Mouse (Mus musculus) midbrain, embryonic 12.5 days (tissue): Measurements from ENCODE around the gene Ahcy. TPM values are rescaled to one million over a fixed set of nuclear protein-coding genes. Genes with fewer than 3 reads are reported as not detected.
A peak's percentile ranks its signal among the peaks of the same experiment; 100 is the strongest.
"Not testable (repeated sequence)": the region's sequence is repeated elsewhere in the genome, so short reads cannot be mapped to it uniquely, and the experiment has no call there.

Experiments
- ATAC-seq: fragments of 200-750 bp; cut with Nextera tagmentation; 2 replicates; pipeline ENCODE4 v1.8.0; 2017; ENCODE audit warnings: low read depth, moderate TSS enrichment, moderate library complexity; ENCODE audit not compliant: low FRiP score
- H3K27ac ChIP-seq: fragments of 300-500 bp; sonication (generic); replicated peaks from 2 replicates; pipeline ENCODE4 v1.5.1; 2016; ENCODE audit warnings: mild to moderate bottlenecking
- H3K27me3 ChIP-seq: fragments of 300-500 bp; sonication (generic); 2 replicates; pipeline ENCODE4 v1.6.1; 2016; ENCODE audit warnings: mild to moderate bottlenecking
- H3K36me3 ChIP-seq: fragments of 300-500 bp; sonication (generic); 2 replicates; pipeline ENCODE4 v1.6.1; 2016
- H3K4me1 ChIP-seq: fragments of 300-500 bp; sonication (generic); 2 replicates; pipeline ENCODE4 v1.6.1; 2016
- H3K4me2 ChIP-seq: fragments of 300-500 bp; sonication (generic); replicated peaks from 2 replicates; pipeline ENCODE4 v1.6.1; 2016; ENCODE audit warnings: mild to moderate bottlenecking, moderate library complexity
- H3K4me3 ChIP-seq: fragments of 300-500 bp; sonication (generic); 2 replicates; pipeline ENCODE4 v1.5.1; 2016; ENCODE audit warnings: mild to moderate bottlenecking
- H3K9ac ChIP-seq: fragments of 300-500 bp; sonication (generic); replicated peaks from 2 replicates; pipeline ENCODE4 v1.6.1; 2016; ENCODE audit warnings: mild to moderate bottlenecking, moderate library complexity
- H3K9me3 ChIP-seq: fragments of 300-500 bp; sonication (generic); 2 replicates; pipeline ENCODE4 v1.6.1; 2016; ENCODE audit warnings: mild to moderate bottlenecking
- WGBS: fragments of 180-500 bp; shearing (Covaris S2); methylation state at CpG from one replicate; pipeline ENCODE4 v1.1.7; 2016; 5-methylcytosine and 5-hydroxymethylcytosine counted together
- polyA plus RNA-seq: library from polyadenylated mRNA; unstranded; fragments of >200 nt; fragmentation: Nextera tagmentation; extraction: Ambion mirVana; gene quantifications from 2 replicates; pipeline ENCODE4 v1.2.1, GENCODE M21; 2016

The Ahcy gene
- polyA plus RNA-seq: 60.1 and 63.4 TPM in 2 replicates

DNA sequence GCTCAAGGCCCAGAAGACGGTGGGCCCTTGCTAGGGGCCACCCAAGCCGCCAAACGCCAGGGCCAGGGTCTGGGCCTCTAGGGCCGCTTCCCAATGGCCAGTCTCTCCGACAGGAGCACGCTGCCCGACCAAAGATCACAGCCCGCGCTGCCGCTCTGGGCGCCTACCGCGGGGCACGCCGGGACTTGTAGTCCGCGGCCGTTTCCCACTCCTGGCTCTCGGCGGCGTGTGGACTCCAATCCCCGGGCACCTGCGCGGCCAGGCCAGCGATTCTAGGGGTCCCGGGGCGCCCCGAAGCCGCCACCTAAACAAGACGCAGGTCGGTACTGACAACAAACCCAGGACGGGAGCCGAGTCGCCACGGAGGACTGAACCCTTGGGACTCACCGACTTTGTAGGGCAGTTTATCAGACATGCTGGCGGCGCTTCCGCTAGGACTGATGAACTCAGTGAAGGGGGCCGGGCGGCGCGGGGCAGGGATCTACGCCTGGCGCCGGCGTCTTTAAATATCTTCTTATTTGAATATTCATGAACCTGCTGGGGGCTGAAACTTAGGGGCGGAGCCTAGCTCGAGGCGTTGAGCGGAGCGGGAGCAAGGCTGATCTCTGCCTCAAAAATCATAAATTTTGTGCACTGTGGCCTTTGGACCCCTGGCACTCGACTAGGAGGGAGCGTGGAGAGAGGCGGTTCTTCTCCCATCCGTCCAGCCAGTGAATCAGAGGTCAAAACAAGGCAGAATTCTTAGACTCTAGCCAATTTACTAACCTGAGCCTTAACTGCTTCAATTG, at the start of gene Ahcy:
TSS of gene Ahcy (minus strand) at position 520 of the 788 bp plus-strand sequence.
- Histone ChIP-seq H3K27me3 (no peaks in the 10 kb centered on the region; the same call in none of the 2 replicates), H3K9ac (peak within 1 kb of the TSS; percentile 76), H3K27ac (peak within 1 kb of the TSS; percentile 80), H3K36me3 (no peaks in the 10 kb centered on the region), H3K9me3 (no peaks in the 10 kb centered on the region), H3K4me1 (peaks cover 23% of the 10 kb centered on the region), H3K4me3 (peak within 1 kb of the TSS; percentile 70), H3K4me2 (peak within 1 kb of the TSS; percentile 69)
- under 1% methylated on average over 56 of the region's 56 CpGs for WGBS
- ATAC-seq: peak; percentile 96

DNA sequence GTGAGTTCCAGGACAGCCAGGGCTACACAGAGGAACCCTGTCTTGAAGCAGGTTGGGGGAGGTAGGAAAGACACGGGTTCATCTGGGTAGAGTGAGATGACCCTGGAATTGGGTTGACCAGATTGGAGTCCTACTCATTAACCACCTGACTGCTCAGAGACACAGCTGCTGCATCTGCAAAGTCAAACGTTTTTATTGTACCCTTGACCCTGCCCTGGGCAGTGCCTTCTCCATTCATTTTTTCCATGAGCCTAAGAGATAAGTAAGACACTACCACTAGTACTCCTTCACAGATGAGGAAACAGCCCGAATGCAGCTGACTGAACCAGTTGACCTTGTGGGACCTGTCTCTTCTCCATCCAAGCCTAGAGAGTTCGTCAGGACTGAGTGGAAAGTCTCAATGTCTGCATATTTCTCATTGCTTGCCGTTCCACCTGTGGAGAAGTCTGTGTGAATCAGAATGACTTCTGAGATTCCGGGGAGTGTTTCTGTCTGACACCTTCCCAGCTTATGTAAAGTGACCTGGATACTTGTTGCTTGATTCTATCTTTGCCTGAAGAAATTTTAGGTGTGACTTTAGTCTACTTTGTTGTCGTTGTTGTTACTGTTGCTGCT, 41.0 kb upstream of the Ahcy start:
- Histone ChIP-seq H3K9me3 (peaks cover 4% of the 10 kb centered on the region; the same call in 1 of the 2 replicates), H3K27me3 (no peaks in the 10 kb centered on the region), H3K27ac (no peak overlapping the region), H3K36me3 (no peaks in the 10 kb centered on the region), H3K9ac (no peak overlapping the region), H3K4me2 (no peak overlapping the region), H3K4me3 (no peak overlapping the region), H3K4me1 (no peaks in the 10 kb centered on the region)
- no peak for ATAC-seq
- 72% methylated on average over 7 of the region's 7 CpGs for WGBS

DNA sequence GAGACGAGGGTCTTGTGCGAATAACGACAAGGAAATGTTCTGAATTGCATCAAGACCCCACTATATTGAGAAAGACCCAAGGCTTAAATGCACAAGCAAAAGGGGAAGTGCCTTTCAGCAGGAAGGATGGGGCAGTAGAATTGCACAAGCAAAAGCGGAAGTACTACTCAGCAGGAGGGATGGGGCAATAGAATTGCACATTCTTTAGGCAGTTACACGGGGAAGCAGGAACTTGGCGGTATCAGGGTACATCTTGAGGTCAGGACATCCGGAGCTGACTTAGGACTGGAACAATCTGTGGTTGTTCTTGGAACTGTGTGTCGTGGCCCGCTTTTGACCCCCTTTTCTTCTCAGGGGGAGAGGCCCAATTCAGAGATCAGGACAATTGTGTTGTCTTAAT, 33.0 kb upstream of the Ahcy start:
- H3K4me3 ChIP-seq, ATAC-seq: not testable (repeated sequence)
- 84% methylated on average over 9 of the region's 9 CpGs for WGBS

DNA sequence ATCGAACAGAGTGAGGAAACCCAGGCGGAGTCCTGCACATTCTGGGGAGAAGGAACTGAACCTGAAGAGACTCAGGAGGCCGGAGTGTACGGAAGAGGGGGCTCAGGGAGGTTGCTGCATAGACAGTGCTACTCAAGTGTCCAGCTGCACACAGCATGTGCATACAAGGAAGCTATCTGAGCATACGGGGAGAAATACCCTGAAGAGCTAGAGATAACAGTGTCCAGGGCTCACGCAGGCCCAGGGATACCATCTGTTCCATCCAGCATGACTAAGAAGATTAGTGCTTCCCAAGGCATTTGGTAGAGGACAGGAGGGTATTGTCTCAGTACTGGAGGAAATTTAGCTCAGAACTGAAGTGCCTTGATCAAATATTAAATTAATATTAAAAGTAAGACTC, 29.3 kb upstream of the Ahcy start:
- Histone ChIP-seq H3K36me3 (no peaks in the 10 kb centered on the region), H3K4me1 (no peaks in the 10 kb centered on the region; the same call in 1 of the 2 replicates), H3K4me2 (no peak overlapping the region), H3K27ac (peak overlapping the region; percentile 56; the same call in 1 of the 2 replicates), H3K9me3 (no peaks in the 10 kb centered on the region), H3K9ac (no peak overlapping the region), H3K27me3 (no peaks in the 10 kb centered on the region), H3K4me3 (no peak overlapping the region)
- ATAC-seq: peak; percentile 77
- WGBS: 47% methylated on average over 6 of the region's 6 CpGs

More for the DNA sequence above, 33.0 kb upstream of the Ahcy start:
- H3K9me3 ChIP-seq, H3K36me3 ChIP-seq, H3K9ac ChIP-seq, H3K27me3 ChIP-seq, H3K4me1 ChIP-seq, H3K4me2 ChIP-seq, H3K27ac ChIP-seq: not testable (repeated sequence)

DNA sequence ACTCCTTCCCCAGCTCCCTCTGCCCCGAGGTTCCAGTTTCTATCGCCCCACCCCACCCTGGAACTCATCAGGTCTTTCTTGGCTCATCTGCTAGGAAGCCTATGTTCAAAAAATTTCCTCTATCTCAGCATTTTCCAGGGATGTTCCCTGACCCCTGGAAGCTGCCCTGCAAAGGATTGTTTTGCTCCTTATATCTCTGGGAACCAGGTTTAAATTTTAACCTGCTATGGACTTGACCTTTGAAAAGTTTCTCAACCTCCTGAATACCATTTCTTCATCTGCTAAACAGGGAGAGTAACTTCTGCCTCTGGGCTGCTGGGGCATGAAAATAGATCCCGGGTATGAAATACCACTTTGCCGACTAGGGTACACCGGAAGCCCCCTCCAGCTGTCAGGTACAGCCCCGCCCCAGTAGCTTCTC, 27.5 kb upstream of the Ahcy start:
- ATAC-seq: no peak
- Histone ChIP-seq H3K9ac (no peak overlapping the region), H3K4me3 (no peak overlapping the region), H3K4me2 (no peak overlapping the region), H3K9me3 (no peaks in the 10 kb centered on the region), H3K27me3 (no peaks in the 10 kb centered on the region), H3K27ac (no peak overlapping the region), H3K36me3 (no peaks in the 10 kb centered on the region), H3K4me1 (no peaks in the 10 kb centered on the region; the same call in 1 of the 2 replicates)
- WGBS: 67% methylated on average over 6 of the region's 6 CpGs

DNA sequence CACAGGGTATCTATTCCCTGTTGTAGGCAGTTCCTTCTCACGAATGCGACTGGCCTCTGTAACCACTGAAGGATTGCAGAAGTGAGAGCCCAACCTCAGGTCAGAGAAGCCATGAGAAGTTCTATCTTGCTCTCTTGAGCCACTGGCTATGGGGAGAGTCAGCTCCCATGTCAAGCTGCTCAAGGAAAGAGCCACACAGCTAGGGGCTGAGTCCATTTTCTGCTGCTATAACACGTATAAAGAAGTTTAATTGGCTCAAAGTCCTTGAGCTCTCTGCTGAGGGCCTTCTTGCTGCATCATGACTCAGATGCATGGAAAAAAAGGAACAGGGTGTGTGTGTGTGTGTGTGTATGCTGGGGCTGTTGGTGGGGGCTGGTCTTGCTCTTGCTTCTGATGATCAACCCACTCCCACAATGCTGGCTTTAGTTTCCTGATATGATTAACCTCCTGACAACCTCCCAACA, 26.5 kb upstream of the Ahcy start:
- Histone ChIP-seq H3K9ac (no peak overlapping the region), H3K27me3 (no peaks in the 10 kb centered on the region), H3K4me1 (no peaks in the 10 kb centered on the region; the same call in 1 of the 2 replicates), H3K36me3 (no peaks in the 10 kb centered on the region), H3K9me3 (no peaks in the 10 kb centered on the region), H3K4me3 (no peak overlapping the region), H3K27ac (no peak overlapping the region), H3K4me2 (no peak overlapping the region)
- no peak for ATAC-seq
- WGBS: 89% methylated on average over 3 of the region's 3 CpGs

DNA sequence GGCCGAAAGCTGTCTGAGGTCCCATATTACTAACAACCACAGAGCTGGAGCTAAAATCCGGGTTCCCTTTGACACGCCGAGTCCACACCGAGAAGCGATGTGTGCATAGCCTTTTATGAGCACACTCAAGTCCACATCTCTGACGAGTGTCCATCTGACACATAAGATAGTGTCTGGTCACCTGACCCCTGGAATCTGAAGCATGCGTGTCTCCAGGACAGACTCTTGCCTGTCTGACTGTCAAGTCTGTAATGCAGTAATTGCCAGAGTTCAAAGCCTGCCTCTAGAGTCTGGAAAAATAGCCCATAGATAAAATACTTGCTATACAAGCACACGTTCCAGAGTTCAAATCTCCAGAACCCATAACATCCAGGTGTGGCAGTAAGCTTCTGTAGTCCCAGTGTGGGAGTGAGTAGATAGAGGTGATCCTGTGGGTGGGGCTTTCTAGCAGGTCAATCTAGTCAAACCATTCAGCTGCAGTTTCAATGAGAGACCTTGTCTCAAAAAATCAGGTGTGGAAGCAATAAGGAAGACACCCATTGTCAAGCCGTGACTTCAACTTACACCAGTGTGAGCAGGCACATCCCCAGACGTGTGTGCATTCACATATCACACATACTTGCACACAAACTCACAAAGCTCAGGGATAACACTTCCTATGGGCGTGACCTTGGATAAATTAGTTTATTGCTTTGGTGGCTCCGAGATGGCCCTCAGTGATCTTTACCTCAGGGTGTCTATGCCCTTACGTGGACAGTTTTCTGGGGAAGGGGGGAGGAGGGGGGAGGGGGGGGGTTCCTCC, 25.9 kb upstream of the Ahcy start:
- Histone ChIP-seq H3K4me3 (no peak overlapping the region), H3K4me2 (no peak overlapping the region), H3K4me1 (no peaks in the 10 kb centered on the region; the same call in 1 of the 2 replicates), H3K9ac (no peak overlapping the region), H3K27me3 (no peaks in the 10 kb centered on the region), H3K27ac (no peak overlapping the region), H3K9me3 (no peaks in the 10 kb centered on the region), H3K36me3 (no peaks in the 10 kb centered on the region)
- 86% methylated on average over 14 of the region's 14 CpGs for WGBS
- ATAC-seq: no peak

DNA sequence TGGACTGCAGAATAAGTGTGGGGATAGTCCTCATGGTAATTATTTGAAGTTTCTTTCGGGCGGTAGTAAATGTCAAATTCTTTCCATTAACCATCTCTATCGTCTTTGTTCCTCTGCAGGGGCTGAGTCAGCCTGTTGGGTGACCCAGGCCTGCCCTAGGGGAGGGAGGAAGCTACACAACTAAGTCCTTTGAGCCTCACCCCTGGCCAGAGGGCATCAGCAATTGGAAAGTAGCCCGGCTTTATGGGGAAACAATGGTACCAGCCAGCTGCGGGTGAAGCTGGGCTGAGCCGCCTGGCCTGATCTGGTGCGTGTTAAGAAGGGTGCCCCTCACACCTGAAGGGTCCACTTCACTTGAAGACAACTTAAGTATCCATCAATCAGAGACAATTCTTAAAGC, 25.1 kb upstream of the Ahcy start:
- Histone ChIP-seq H3K4me3 (no peak overlapping the region), H3K27me3 (no peaks in the 10 kb centered on the region), H3K4me1 (no peaks in the 10 kb centered on the region; the same call in 1 of the 2 replicates), H3K9me3 (no peaks in the 10 kb centered on the region), H3K27ac (no peak overlapping the region), H3K36me3 (no peaks in the 10 kb centered on the region), H3K4me2 (no peak overlapping the region), H3K9ac (no peak overlapping the region)
- ATAC-seq: no peak
- WGBS: 74% methylated on average over 7 of the region's 7 CpGs

DNA sequence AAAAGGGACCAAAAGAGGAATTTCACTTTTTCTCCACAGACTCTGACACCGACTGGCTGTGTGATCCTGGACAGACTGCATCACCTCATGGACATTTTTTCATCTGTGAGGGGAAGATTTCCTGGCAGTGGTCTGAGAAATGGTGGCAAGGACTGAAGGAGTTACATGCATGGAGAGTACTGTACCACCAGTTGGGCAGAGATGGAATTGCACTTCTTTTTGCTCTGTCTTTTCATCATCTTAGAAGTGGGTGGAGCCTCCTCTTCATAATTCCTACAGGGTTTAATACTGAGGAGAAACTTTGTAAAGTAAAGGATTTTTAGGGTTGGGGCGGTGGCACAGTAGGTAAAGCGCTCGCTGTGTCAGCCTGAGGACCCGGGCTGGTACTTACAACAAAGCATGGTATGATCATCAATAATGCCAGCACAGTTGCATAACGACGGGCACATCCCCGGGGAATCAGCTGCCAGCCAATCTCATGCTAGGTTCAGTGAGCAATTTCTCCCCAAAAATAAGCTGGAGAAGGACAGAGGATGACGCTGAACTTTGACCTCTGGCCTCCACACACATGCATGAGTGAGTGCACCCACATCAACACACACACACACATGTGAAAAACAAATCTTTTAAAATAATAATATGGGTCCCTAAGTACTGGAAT, 24.6 kb upstream of the Ahcy start:
- Histone ChIP-seq H3K36me3 (no peaks in the 10 kb centered on the region), H3K4me1 (no peaks in the 10 kb centered on the region; the same call in 1 of the 2 replicates), H3K4me3 (no peak overlapping the region), H3K9ac (no peak overlapping the region), H3K4me2 (no peak overlapping the region), H3K9me3 (no peaks in the 10 kb centered on the region), H3K27me3 (no peaks in the 10 kb centered on the region), H3K27ac (no peak overlapping the region)
- no peak for ATAC-seq
- WGBS: 87% methylated on average over 9 of the region's 9 CpGs

DNA sequence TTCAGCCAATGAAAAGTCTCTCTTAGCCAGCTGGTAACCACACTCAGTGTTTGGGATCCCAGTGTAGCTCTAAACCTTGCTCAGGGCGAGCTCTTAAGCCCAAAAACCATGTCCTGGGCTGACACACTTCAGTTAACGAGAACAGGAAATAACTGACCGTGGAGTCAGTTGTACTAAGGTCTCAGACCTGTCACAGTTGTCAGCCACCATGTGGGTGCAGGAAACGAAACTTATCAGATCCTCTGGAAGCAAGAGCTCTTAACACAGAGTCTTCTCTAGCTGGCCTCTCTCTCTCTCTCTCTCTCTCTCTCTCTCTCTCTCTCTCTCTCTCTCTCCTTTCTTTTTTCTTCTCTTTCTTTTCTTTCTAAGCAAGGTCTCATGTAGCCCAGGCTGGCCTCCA, 19.1 kb upstream of the Ahcy start:
- 72% methylated on average over 4 of the region's 4 CpGs for WGBS
- Histone ChIP-seq H3K36me3 (no peaks in the 10 kb centered on the region), H3K9ac (no peak overlapping the region)

DNA sequence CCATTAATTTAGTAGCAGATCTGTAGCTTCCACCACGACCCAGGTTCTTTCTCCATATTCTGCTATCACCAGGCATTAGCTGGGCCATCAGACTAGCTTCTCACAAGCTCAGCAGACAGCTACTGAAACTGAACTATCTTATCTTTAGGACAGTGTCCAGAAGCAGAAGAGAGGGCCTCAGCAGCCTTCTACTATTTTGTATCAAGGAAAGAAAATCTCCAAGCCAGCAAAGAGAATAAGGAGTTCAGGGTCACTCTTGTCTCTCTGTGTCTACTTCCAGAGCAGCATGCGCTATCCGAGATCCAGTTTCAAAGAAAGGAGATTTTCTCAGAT, 17.4 kb upstream of the Ahcy start:
- 72% methylated on average over 3 of the region's 3 CpGs for WGBS
- no peak for ATAC-seq

More for the DNA sequence above, 19.1 kb upstream of the Ahcy start:
- H3K27me3 ChIP-seq: no peaks in the 10 kb centered on the region
- no peak overlapping the region for H3K4me2 ChIP-seq
- no peak for ATAC-seq
- no peaks in the 10 kb centered on the region for H3K9me3 ChIP-seq
- H3K4me1 ChIP-seq: no peaks in the 10 kb centered on the region
- H3K27ac ChIP-seq: no peak overlapping the region
- H3K4me3 ChIP-seq: no peak overlapping the region

More for the DNA sequence above, 17.4 kb upstream of the Ahcy start:
- H3K9ac ChIP-seq: no peak overlapping the region
- H3K4me2 ChIP-seq: no peak overlapping the region
- no peaks in the 10 kb centered on the region for H3K27me3 ChIP-seq
- no peaks in the 10 kb centered on the region for H3K36me3 ChIP-seq
- no peak overlapping the region for H3K4me3 ChIP-seq
- H3K27ac ChIP-seq: no peak overlapping the region
- H3K4me1 ChIP-seq: no peaks in the 10 kb centered on the region
- H3K9me3 ChIP-seq: no peaks in the 10 kb centered on the region
